Mouse (Mus musculus) lung, postnatal 14 days (tissue): ENCODE measurements around the gene Ccdc69.

Source experiments
- DNase-seq: peaks from one replicate; pipeline ENCODE4 v3.0.0; 2021

Gene Ccdc69

GRCm38 (mm10) chr11:55036601-55037000, 41.3 kb downstream of the Ccdc69 start:
- DNase-seq: no peak

- peak; percentile 86 for DNase-seq
Measured at GRCm38 (mm10) chr11:55033040-55033660, 44.8 kb downstream of the Ccdc69 start, which contains the start of gene Anxa6. Gene Anxa6 (minus strand): TSS chr11:55033445.

- DNase-seq: no peak
Measured at GRCm38 (mm10) chr11:55032286-55032685, 45.6 kb downstream of the Ccdc69 start.

GRCm38 (mm10) chr11:55031991-55032280, 46.0 kb downstream of the Ccdc69 start:
- no peak for DNase-seq

GRCm38 (mm10) chr11:55031211-55031990, 46.5 kb downstream of the Ccdc69 start:
- no peak for DNase-seq

- no peak for DNase-seq
Measured at GRCm38 (mm10) chr11:55028509-55028908, 49.4 kb downstream of the Ccdc69 start.

GRCm38 (mm10) chr11:55027204-55027855, 50.6 kb downstream of the Ccdc69 start:
- no peak for DNase-seq

- DNase-seq: peak; percentile 52
Measured at GRCm38 (mm10) chr11:55025896-55026295, 52.0 kb downstream of the Ccdc69 start.

GRCm38 (mm10) chr11:55023583-55023982, 54.3 kb downstream of the Ccdc69 start:
- no peak for DNase-seq

GRCm38 (mm10) chr11:55023049-55023564, 54.8 kb downstream of the Ccdc69 start:
- peak; percentile 94 for DNase-seq

- DNase-seq: no peak
Measured at GRCm38 (mm10) chr11:55022508-55022907, 55.4 kb downstream of the Ccdc69 start.

- no peak for DNase-seq
Measured at GRCm38 (mm10) chr11:55021859-55022258, 56.1 kb downstream of the Ccdc69 start.

GRCm38 (mm10) chr11:55021458-55021857, 56.5 kb downstream of the Ccdc69 start:
- no peak for DNase-seq

- no peak for DNase-seq
Measured at GRCm38 (mm10) chr11:55019711-55020110, 58.2 kb downstream of the Ccdc69 start.

- DNase-seq: no peak
Measured at GRCm38 (mm10) chr11:55018034-55018433, 59.9 kb downstream of the Ccdc69 start.

GRCm38 (mm10) chr11:55017201-55017600, 60.7 kb downstream of the Ccdc69 start:
- no peak for DNase-seq

GRCm38 (mm10) chr11:55016758-55017157, 61.2 kb downstream of the Ccdc69 start:
- DNase-seq: no peak

GRCm38 (mm10) chr11:55015831-55016241, 62.1 kb downstream of the Ccdc69 start:
- DNase-seq: peak; percentile 65

GRCm38 (mm10) chr11:55015264-55015663, 62.7 kb downstream of the Ccdc69 start:
- no peak for DNase-seq

GRCm38 (mm10) chr11:55013802-55014201, 64.1 kb downstream of the Ccdc69 start:
- no peak for DNase-seq

- DNase-seq: peak; percentile 73
Measured at GRCm38 (mm10) chr11:55012551-55013521, 65.1 kb downstream of the Ccdc69 start.

- no peak for DNase-seq
Measured at GRCm38 (mm10) chr11:55011440-55011839, 66.5 kb downstream of the Ccdc69 start.

- no peak for DNase-seq
Measured at GRCm38 (mm10) chr11:55008230-55008629, 69.7 kb downstream of the Ccdc69 start.
